Mouse (Mus musculus) liver, adult 2 months (tissue): ENCODE data around the gene Fibp. TPM values are rescaled to one million over a fixed set of nuclear protein-coding genes. Genes with fewer than 3 reads are reported as not detected.
A peak's percentile ranks its signal among the peaks of the same experiment; 100 is the strongest.

Experiments used
- DNase-seq: peaks from one replicate; pipeline ENCODE4 v3.0.0-alpha.2; 2011; ENCODE audit warnings: low read depth, low spot score; ENCODE audit errors: extremely low read depth
- H3K27ac ChIP-seq: fragments of 200-500 bp; replicated peaks from 2 replicates; pipeline ENCODE4 v1.5.1; 2012; ENCODE audit warnings: low read depth, mild to moderate bottlenecking, control low read depth, inconsistent platforms, low read length; ENCODE audit not compliant: insufficient read depth
- H3K27me3 ChIP-seq: fragments of 200-500 bp; 2 replicates; pipeline ENCODE4 v1.6.1; 2012; ENCODE audit warnings: mild to moderate bottlenecking, moderate library complexity, low read length, inconsistent platforms; ENCODE audit not compliant: control insufficient read depth, insufficient read depth
- H3K36me3 ChIP-seq: fragments of 200-500 bp; 2 replicates; pipeline ENCODE4 v1.6.1; 2012; ENCODE audit warnings: low read length, inconsistent platforms; ENCODE audit not compliant: control insufficient read depth, insufficient read depth
- H3K4me1 ChIP-seq: fragments of 200-500 bp; 2 replicates; pipeline ENCODE4 v1.6.1; 2011; ENCODE audit warnings: low read length; ENCODE audit not compliant: control insufficient read depth, insufficient read depth
- H3K4me3 ChIP-seq: fragments of 200-500 bp; 2 replicates; pipeline ENCODE4 v1.5.1; 2011; ENCODE audit warnings: low read depth, mild to moderate bottlenecking, control low read depth, low read length, moderate library complexity; ENCODE audit not compliant: insufficient read depth
- H3K79me2 ChIP-seq: fragments of 200-500 bp; 2 replicates; pipeline ENCODE4 v1.6.1; 2012; ENCODE audit warnings: inconsistent platforms, mild to moderate bottlenecking, low read length, moderate library complexity; ENCODE audit not compliant: control insufficient read depth, insufficient read depth
- H3K9ac ChIP-seq: fragments of 200-500 bp; 2 replicates; pipeline ENCODE4 v1.6.1; 2012; ENCODE audit warnings: low read depth, mild to moderate bottlenecking, control low read depth, inconsistent platforms, low read length
- CTCF ChIP-seq: fragments of 200-500 bp; IDR thresholded peaks from 2 replicates; pipeline ENCODE4 v1.5.1; 2011; ENCODE audit warnings: low read depth, low read length, control low read depth
- POLR2A ChIP-seq: fragments of 200-500 bp; IDR thresholded peaks from 2 replicates; pipeline ENCODE4 v1.6.1; 2011; ENCODE audit warnings: low read length, control low read depth; ENCODE audit not compliant: insufficient read depth; ENCODE audit errors: extremely low read depth
- WGBS: fragments of 180-500 bp; shearing (Covaris S2); methylation state at CpG from one replicate; pipeline ENCODE4 v1.1.7; 2018; 5-methylcytosine and 5-hydroxymethylcytosine counted together
- polyA plus RNA-seq: library from polyadenylated mRNA; depleted of rRNA; stranded (reverse); fragments of >200 nt; gene quantifications from 2 replicates; pipeline ENCODE4 v1.2.3, GENCODE M21; 2012
- total RNA-seq: library from RNA; depleted of rRNA; stranded (reverse); fragments of >200 nt; gene quantifications from 2 replicates; pipeline ENCODE4 v1.2.3, GENCODE M21; 2014

Gene Fibp
- total and polyA plus RNA-seq, 2 experiments: 25.8 to 46.6 TPM

GRCm38 (mm10) chr19:5448354-5449150 is 11.9 kb upstream of the Fibp start:
- TF ChIP-seq CTCF (no peak), POLR2A (no peak)
- DNase-seq: no peak
- Histone ChIP-seq H3K4me3 (no peak overlapping the region), H3K36me3 (no peaks in the 10 kb centered on the region), H3K4me1 (peaks cover 5% of the 10 kb centered on the region), H3K27me3 (peaks cover 16% of the 10 kb centered on the region), H3K9ac (no peak overlapping the region), H3K27ac (no peak overlapping the region), H3K79me2 (no peaks in the 10 kb centered on the region)
- 9% methylated on average over 36 of the region's 36 CpGs for WGBS

- 80% methylated on average over 3 of the region's 3 CpGs for WGBS
- TF ChIP-seq POLR2A (no peak), CTCF (no peak)
- peaks cover 5% of the 10 kb centered on the region for H3K4me1 ChIP-seq
- no peak for DNase-seq
- H3K27ac ChIP-seq: no peak overlapping the region
- no peak overlapping the region for H3K4me3 ChIP-seq
- H3K79me2 ChIP-seq: no peaks in the 10 kb centered on the region
- no peak overlapping the region for H3K9ac ChIP-seq
- peaks cover 16% of the 10 kb centered on the region for H3K27me3 ChIP-seq
- H3K36me3 ChIP-seq: no peaks in the 10 kb centered on the region
Measured at GRCm38 (mm10) chr19:5449673-5450072, 10.7 kb upstream of the Fibp start.

- no peak overlapping the region for H3K27ac ChIP-seq
- WGBS: 74% methylated on average over 6 of the region's 6 CpGs
- H3K9ac ChIP-seq: no peak overlapping the region
- TF ChIP-seq CTCF: no peak
- TF ChIP-seq POLR2A: no peak
- H3K4me3 ChIP-seq: no peak overlapping the region
- H3K4me1 ChIP-seq: peaks cover 7% of the 10 kb centered on the region
- no peaks in the 10 kb centered on the region for H3K36me3 ChIP-seq
- peaks cover 8% of the 10 kb centered on the region; the same call in 1 of the 2 replicates for H3K79me2 ChIP-seq
- H3K27me3 ChIP-seq: peaks cover 16% of the 10 kb centered on the region
- no peak for DNase-seq
Measured at GRCm38 (mm10) chr19:5451766-5452165, 8.6 kb upstream of the Fibp start.

- Histone ChIP-seq H3K9ac (no peak overlapping the region), H3K4me1 (peaks cover 7% of the 10 kb centered on the region), H3K36me3 (no peaks in the 10 kb centered on the region), H3K27me3 (no peaks in the 10 kb centered on the region), H3K4me3 (no peak overlapping the region), H3K27ac (no peak overlapping the region), H3K79me2 (peaks cover 11% of the 10 kb centered on the region; the same call in 1 of the 2 replicates)
- WGBS: 66% methylated on average over 12 of the region's 12 CpGs
- no peak for DNase-seq
- no peak for TF ChIP-seq CTCF
- TF ChIP-seq POLR2A: no peak
Measured at GRCm38 (mm10) chr19:5455037-5455436, 5.4 kb upstream of the Fibp start.

- Histone ChIP-seq H3K27ac (peak overlapping the region; percentile 26; the same call in 1 of the 2 replicates), H3K4me1 (peaks cover 7% of the 10 kb centered on the region), H3K79me2 (peaks cover 11% of the 10 kb centered on the region; the same call in 1 of the 2 replicates), H3K9ac (no peak overlapping the region), H3K27me3 (no peaks in the 10 kb centered on the region), H3K4me3 (peak overlapping the region; percentile 2; the same call in 1 of the 2 replicates), H3K36me3 (no peaks in the 10 kb centered on the region)
- WGBS: 53% methylated on average over 8 of the region's 8 CpGs
- no peak for TF ChIP-seq POLR2A
- TF ChIP-seq CTCF: no peak
- DNase-seq: no peak
Measured at GRCm38 (mm10) chr19:5455568-5455967, 4.8 kb upstream of the Fibp start.

- H3K79me2 ChIP-seq: peaks cover 15% of the 10 kb centered on the region; the same call in 1 of the 2 replicates
- H3K4me1 ChIP-seq: peaks cover 8% of the 10 kb centered on the region
- 16% methylated on average over 26 of the region's 26 CpGs for WGBS
- peak overlapping the region; percentile 93 for H3K9ac ChIP-seq
- H3K27ac ChIP-seq: peak overlapping the region; percentile 86
- H3K36me3 ChIP-seq: no peaks in the 10 kb centered on the region
- no peak for TF ChIP-seq POLR2A
- no peak for TF ChIP-seq CTCF
- DNase-seq: no peak
- H3K4me3 ChIP-seq: peak overlapping the region; percentile 87
- no peaks in the 10 kb centered on the region for H3K27me3 ChIP-seq
Measured at GRCm38 (mm10) chr19:5456241-5456921, 4.0 kb upstream of the Fibp start.
